Mouse (Mus musculus) forebrain, embryonic 14.5 days (tissue): Measurements from ENCODE around the gene Sdr42e1. TPM values are rescaled to one million over a fixed set of nuclear protein-coding genes. Genes with fewer than 3 reads are reported as not detected.

ENCODE experiments used
- ATAC-seq: fragments of 200-750 bp; cut with Nextera tagmentation; 2 replicates; pipeline ENCODE4 v1.8.0; 2017; ENCODE audit warnings: mild to moderate bottlenecking, moderate library complexity
- DNase-seq: peaks from one replicate; pipeline ENCODE4 v3.0.0-alpha.2; 2015; ENCODE audit warnings: low spot score
- H3K27ac ChIP-seq: fragments of 300-500 bp; sonication (generic); 2 replicates; pipeline ENCODE4 v1.5.1; 2014; ENCODE audit warnings: low read depth, mild to moderate bottlenecking, control low read depth, low read length, moderate library complexity
- H3K27me3 ChIP-seq: fragments of 300-500 bp; sonication (generic); replicated peaks from 2 replicates; pipeline ENCODE4 v1.6.1; 2014; ENCODE audit warnings: low read length, control low read depth, mixed read lengths; ENCODE audit not compliant: control insufficient read depth, insufficient read depth
- H3K36me3 ChIP-seq: fragments of 300-500 bp; sonication (generic); 2 replicates; pipeline ENCODE4 v1.6.1; 2014; ENCODE audit warnings: low read length, control low read depth; ENCODE audit not compliant: control insufficient read depth, insufficient read depth
- H3K4me1 ChIP-seq: fragments of 300-500 bp; sonication (generic); 2 replicates; pipeline ENCODE4 v1.6.1; 2014; ENCODE audit warnings: antibody characterized with exemption, low read length, control low read depth; ENCODE audit not compliant: control insufficient read depth, insufficient read depth
- H3K4me2 ChIP-seq: fragments of 300-500 bp; sonication (generic); 2 replicates; pipeline ENCODE4 v1.6.1; 2014; ENCODE audit warnings: mild to moderate bottlenecking, control low read depth, low read length
- H3K4me3 ChIP-seq: fragments of 300-500 bp; sonication (generic); 2 replicates; pipeline ENCODE4 v1.5.1; 2014; ENCODE audit warnings: low read depth, low read length, control low read depth
- H3K9ac ChIP-seq: fragments of 300-500 bp; sonication (generic); 2 replicates; pipeline ENCODE4 v1.6.1; 2014; ENCODE audit warnings: mild to moderate bottlenecking, low read length, control low read depth, moderate library complexity
- H3K9me3 ChIP-seq: fragments of 300-500 bp; sonication (generic); replicated peaks from 2 replicates; pipeline ENCODE4 v1.6.1; 2016; ENCODE audit warnings: low read length, control low read depth, mixed read lengths; ENCODE audit not compliant: control insufficient read depth
- WGBS: fragments of 180-500 bp; shearing (Covaris S2); extraction: QIAGEN DNeasy Blood & Tissue Kit; methylation state at CpG from one replicate; pipeline ENCODE4 v1.1.7; 2014; 5-methylcytosine and 5-hydroxymethylcytosine counted together
- polyA plus RNA-seq: library from polyadenylated mRNA; unstranded; fragments of >200 nt; fragmentation: Nextera tagmentation; extraction: Ambion mirVana; gene quantifications from 2 replicates; pipeline ENCODE4 v1.2.1, GENCODE M21; 2014

Sdr42e1 gene
- polyA plus RNA-seq, 1 experiment from 2014 or later, result 0.75 TPM

GRCm38 (mm10) chr8:117676460-117676859, 3.0 kb upstream of the Sdr42e1 start:
- no peak overlapping the region for H3K4me2 ChIP-seq
- ATAC-seq (no peak), DNase-seq (no peak)
- H3K9me3 ChIP-seq, result no peaks in the 10 kb centered on the region
- WGBS, result 86% methylated on average over 9 of the region's 9 CpGs
- H3K36me3 ChIP-seq, result no peaks in the 10 kb centered on the region
- no peaks in the 10 kb centered on the region for H3K27me3 ChIP-seq
- no peak overlapping the region for H3K4me3 ChIP-seq
- no peaks in the 10 kb centered on the region for H3K4me1 ChIP-seq
- H3K9ac ChIP-seq, result no peak overlapping the region
- no peak overlapping the region for H3K27ac ChIP-seq

- H3K4me3 ChIP-seq, result no peak overlapping the region
- no peaks in the 10 kb centered on the region for H3K27me3 ChIP-seq
- H3K9me3 ChIP-seq, result no peaks in the 10 kb centered on the region
- no peak overlapping the region for H3K4me2 ChIP-seq
- no peaks in the 10 kb centered on the region for H3K4me1 ChIP-seq
- ATAC-seq, result no peak
- no peak overlapping the region for H3K27ac ChIP-seq
- no peak for DNase-seq
- 80% methylated on average over 5 of the region's 5 CpGs for WGBS
- H3K9ac ChIP-seq, result no peak overlapping the region
- H3K36me3 ChIP-seq, result no peaks in the 10 kb centered on the region
Observed at GRCm38 (mm10) chr8:117675171-117675570, 1.7 kb upstream of the Sdr42e1 start.

GRCm38 (mm10) chr8:117672558-117672957, 931 bp downstream of the Sdr42e1 start:
- no peaks in the 10 kb centered on the region for H3K4me1 ChIP-seq
- no peak overlapping the region for H3K9ac ChIP-seq
- no peak overlapping the region for H3K4me2 ChIP-seq
- ATAC-seq (no peak), DNase-seq (no peak)
- H3K36me3 ChIP-seq, result no peaks in the 10 kb centered on the region
- WGBS, result 87% methylated on average over 3 of the region's 3 CpGs
- H3K27me3 ChIP-seq, result no peaks in the 10 kb centered on the region
- H3K9me3 ChIP-seq, result no peaks in the 10 kb centered on the region
- no peak overlapping the region for H3K27ac ChIP-seq
- no peak overlapping the region for H3K4me3 ChIP-seq

GRCm38 (mm10) chr8:117670461-117670860, 3.0 kb downstream of the Sdr42e1 start:
- no peak for ATAC-seq
- WGBS, result 23% methylated on average over 11 of the region's 11 CpGs
- Histone ChIP-seq H3K27me3 (no peaks in the 10 kb centered on the region), H3K27ac (no peak overlapping the region), H3K4me1 (no peaks in the 10 kb centered on the region), H3K9me3 (no peaks in the 10 kb centered on the region), H3K36me3 (no peaks in the 10 kb centered on the region), H3K4me2 (no peak overlapping the region), H3K4me3 (no peak overlapping the region), H3K9ac (no peak overlapping the region)
- no peak for DNase-seq

GRCm38 (mm10) chr8:117667349-117668124, 6.0 kb downstream of the Sdr42e1 start:
- Histone ChIP-seq H3K4me2 (no peak overlapping the region), H3K4me1 (no peaks in the 10 kb centered on the region), H3K9ac (no peak overlapping the region), H3K9me3 (no peaks in the 10 kb centered on the region), H3K36me3 (no peaks in the 10 kb centered on the region), H3K4me3 (no peak overlapping the region), H3K27ac (no peak overlapping the region), H3K27me3 (no peaks in the 10 kb centered on the region)
- WGBS, result 81% methylated on average over 13 of the region's 13 CpGs
- DNase-seq (no peak), ATAC-seq (no peak)

- Histone ChIP-seq H3K27me3 (no peaks in the 10 kb centered on the region), H3K4me3 (no peak overlapping the region), H3K4me2 (no peak overlapping the region), H3K9ac (no peak overlapping the region; the same call in 1 of the 2 replicates), H3K9me3 (no peaks in the 10 kb centered on the region), H3K36me3 (no peaks in the 10 kb centered on the region), H3K27ac (no peak overlapping the region), H3K4me1 (peaks cover 7% of the 10 kb centered on the region)
- 34% methylated on average over 11 of the region's 11 CpGs for WGBS
- DNase-seq (peak; percentile 80), ATAC-seq (peak; percentile 77)
Observed at GRCm38 (mm10) chr8:117660358-117661031, 13.0 kb downstream of the Sdr42e1 start.

- H3K4me3 ChIP-seq, result no peak overlapping the region
- peaks cover 7% of the 10 kb centered on the region for H3K4me1 ChIP-seq
- H3K4me2 ChIP-seq, result no peak overlapping the region
- H3K36me3 ChIP-seq, result no peaks in the 10 kb centered on the region
- H3K27me3 ChIP-seq, result no peaks in the 10 kb centered on the region
- H3K9me3 ChIP-seq, result no peaks in the 10 kb centered on the region
- no peak overlapping the region for H3K27ac ChIP-seq
- WGBS, result 80% methylated on average over 7 of the region's 7 CpGs
- no peak for DNase-seq
- no peak overlapping the region for H3K9ac ChIP-seq
- ATAC-seq, result no peak
Observed at GRCm38 (mm10) chr8:117658990-117659389, 14.5 kb downstream of the Sdr42e1 start.

GRCm38 (mm10) chr8:117652318-117652717, 21.2 kb downstream of the Sdr42e1 start:
- Histone ChIP-seq H3K4me1 (no peaks in the 10 kb centered on the region), H3K27me3 (no peaks in the 10 kb centered on the region), H3K27ac (no peak overlapping the region), H3K9ac (no peak overlapping the region), H3K9me3 (0 out of 2 replicates have a peak, but pooled peaks cover 2% of the 10 kb centered on the region), H3K36me3 (no peaks in the 10 kb centered on the region), H3K4me2 (no peak overlapping the region), H3K4me3 (no peak overlapping the region)
- WGBS, result 100% methylated on average over 1 of the region's 1 CpGs
- ATAC-seq (no peak), DNase-seq (no peak)

- H3K36me3 ChIP-seq, result no peaks in the 10 kb centered on the region
- no peaks in the 10 kb centered on the region for H3K27me3 ChIP-seq
- WGBS, result 82% methylated on average over 5 of the region's 5 CpGs
- no peak overlapping the region for H3K9ac ChIP-seq
- no peak for ATAC-seq
- H3K4me2 ChIP-seq, result no peak overlapping the region
- no peaks in the 10 kb centered on the region for H3K4me1 ChIP-seq
- H3K27ac ChIP-seq, result no peak overlapping the region
- H3K9me3 ChIP-seq, result 0 out of 2 replicates have a peak, but pooled peaks cover 2% of the 10 kb centered on the region
- no peak for DNase-seq
- H3K4me3 ChIP-seq, result no peak overlapping the region
Observed at GRCm38 (mm10) chr8:117646440-117646839, 27.0 kb downstream of the Sdr42e1 start.
